Mouse (Mus musculus) lung, embryonic 16.5 days (tissue): Measurements from ENCODE around the gene Crabp1. TPM values are rescaled to one million over a fixed set of nuclear protein-coding genes. Genes with fewer than 3 reads are reported as not detected.

Source experiments
- ATAC-seq: fragments of 200-750 bp; cut with Nextera tagmentation; 2 replicates; pipeline ENCODE4 v1.8.0; 2017; ENCODE audit warnings: low read depth, mild to moderate bottlenecking, moderate library complexity
- H3K27ac ChIP-seq: fragments of 300-500 bp; sonication (generic); 2 replicates; pipeline ENCODE4 v1.5.1; 2014; ENCODE audit warnings: mild to moderate bottlenecking, control low read depth, low read length
- H3K27me3 ChIP-seq: fragments of 300-500 bp; sonication (generic); 2 replicates; pipeline ENCODE4 v1.6.1; 2014; ENCODE audit warnings: low read depth, low read length, mixed read lengths; ENCODE audit not compliant: control insufficient read depth, insufficient read depth
- H3K36me3 ChIP-seq: fragments of 300-500 bp; sonication (generic); 2 replicates; pipeline ENCODE4 v1.6.1; 2014; ENCODE audit warnings: low read length; ENCODE audit not compliant: control insufficient read depth, insufficient read depth
- H3K4me1 ChIP-seq: fragments of 300-500 bp; sonication (generic); replicated peaks from 2 replicates; pipeline ENCODE4 v1.6.1; 2014; ENCODE audit warnings: low read length, mixed read lengths; ENCODE audit not compliant: control insufficient read depth, insufficient read depth
- H3K4me2 ChIP-seq: fragments of 300-500 bp; sonication (generic); 2 replicates; pipeline ENCODE4 v1.6.1; 2014; ENCODE audit warnings: low read depth, low read length, control low read depth
- H3K4me3 ChIP-seq: fragments of 300-500 bp; sonication (generic); 2 replicates; pipeline ENCODE4 v1.5.1; 2014; ENCODE audit warnings: mild to moderate bottlenecking, low read length, control low read depth
- H3K9ac ChIP-seq: fragments of 300-500 bp; sonication (generic); 2 replicates; pipeline ENCODE4 v1.6.1; 2014; ENCODE audit warnings: low read length, control low read depth
- H3K9me3 ChIP-seq: fragments of 300-500 bp; sonication (generic); 2 replicates; pipeline ENCODE4 v1.6.1; 2016; ENCODE audit warnings: low read length; ENCODE audit not compliant: control insufficient read depth
- WGBS: fragments of 180-500 bp; shearing (Covaris S2); extraction: QIAGEN DNeasy Blood & Tissue Kit; methylation state at CpG from one replicate; pipeline ENCODE4 v1.1.7; 2014; 5-methylcytosine and 5-hydroxymethylcytosine counted together
- polyA plus RNA-seq: library from polyadenylated mRNA; unstranded; fragments of >200 nt; fragmentation: Nextera tagmentation; extraction: Ambion mirVana; gene quantifications from 2 replicates; pipeline ENCODE4 v1.2.1, GENCODE M21; 2015

Crabp1 gene
- polyA plus RNA-seq, 1 experiment from 2014 or later, result 14.9 TPM

- Histone ChIP-seq H3K9me3 (no peaks in the 10 kb centered on the region), H3K36me3 (no peaks in the 10 kb centered on the region), H3K9ac (no peak overlapping the region), H3K27ac (no peak overlapping the region), H3K4me2 (no peak overlapping the region), H3K27me3 (no peaks in the 10 kb centered on the region), H3K4me3 (no peak overlapping the region), H3K4me1 (peaks cover 3% of the 10 kb centered on the region; the same call in 1 of the 2 replicates)
- ATAC-seq, result peak; percentile 64; the same call in 1 of the 2 replicates
- WGBS, result 15% methylated on average over 8 of the region's 8 CpGs
These were observed 23.2 kb downstream of the Crabp1 start for GRCm38 (mm10) chr9:54787760-54788159.

- peaks cover 3% of the 10 kb centered on the region; the same call in 1 of the 2 replicates for H3K4me1 ChIP-seq
- no peak overlapping the region for H3K9ac ChIP-seq
- WGBS, result 36% methylated on average over 5 of the region's 5 CpGs
- no peak overlapping the region for H3K27ac ChIP-seq
- no peak overlapping the region for H3K4me3 ChIP-seq
- no peak for ATAC-seq
- no peaks in the 10 kb centered on the region for H3K36me3 ChIP-seq
- H3K27me3 ChIP-seq, result no peaks in the 10 kb centered on the region
- no peak overlapping the region for H3K4me2 ChIP-seq
- H3K9me3 ChIP-seq, result no peaks in the 10 kb centered on the region
These were observed 25.7 kb downstream of the Crabp1 start for GRCm38 (mm10) chr9:54790271-54790670.

GRCm38 (mm10) chr9:54801460-54801961 is 37.0 kb downstream of the Crabp1 start:
- ATAC-seq, result no peak
- Histone ChIP-seq H3K36me3 (no peaks in the 10 kb centered on the region), H3K9ac (no peak overlapping the region), H3K9me3 (no peaks in the 10 kb centered on the region), H3K27ac (no peak overlapping the region), H3K4me1 (no peaks in the 10 kb centered on the region), H3K4me2 (no peak overlapping the region), H3K4me3 (no peak overlapping the region), H3K27me3 (no peaks in the 10 kb centered on the region; the same call in 1 of the 2 replicates)
- WGBS, result 37% methylated on average over 10 of the region's 10 CpGs

GRCm38 (mm10) chr9:54802749-54803679 is 38.5 kb downstream of the Crabp1 start:
- H3K9me3 ChIP-seq, result no peaks in the 10 kb centered on the region
- no peak overlapping the region for H3K4me2 ChIP-seq
- no peaks in the 10 kb centered on the region for H3K4me1 ChIP-seq
- no peak overlapping the region for H3K4me3 ChIP-seq
- H3K9ac ChIP-seq, result no peak overlapping the region
- no peaks in the 10 kb centered on the region; the same call in 1 of the 2 replicates for H3K27me3 ChIP-seq
- ATAC-seq, result no peak
- H3K36me3 ChIP-seq, result no peaks in the 10 kb centered on the region
- WGBS, result 62% methylated on average over 6 of the region's 6 CpGs
- H3K27ac ChIP-seq, result no peak overlapping the region

GRCm38 (mm10) chr9:54804351-54804750 is 39.8 kb downstream of the Crabp1 start:
- Histone ChIP-seq H3K27me3 (no peaks in the 10 kb centered on the region), H3K36me3 (no peaks in the 10 kb centered on the region), H3K4me1 (no peaks in the 10 kb centered on the region), H3K27ac (no peak overlapping the region), H3K9me3 (no peaks in the 10 kb centered on the region), H3K4me3 (no peak overlapping the region), H3K9ac (no peak overlapping the region), H3K4me2 (no peak overlapping the region)
- ATAC-seq, result no peak
- WGBS, result 58% methylated on average over 5 of the region's 5 CpGs

GRCm38 (mm10) chr9:54807761-54808160 is 43.2 kb downstream of the Crabp1 start:
- Histone ChIP-seq H3K4me2 (no peak overlapping the region), H3K4me1 (no peaks in the 10 kb centered on the region), H3K27ac (no peak overlapping the region), H3K9ac (no peak overlapping the region), H3K36me3 (no peaks in the 10 kb centered on the region), H3K9me3 (no peaks in the 10 kb centered on the region), H3K27me3 (no peaks in the 10 kb centered on the region; the same call in 1 of the 2 replicates), H3K4me3 (no peak overlapping the region)
- ATAC-seq, result no peak
- WGBS, result 53% methylated on average over 4 of the region's 4 CpGs

GRCm38 (mm10) chr9:54809953-54810352 is 45.4 kb downstream of the Crabp1 start:
- WGBS, result 22% methylated on average over 4 of the region's 4 CpGs
- Histone ChIP-seq H3K27ac (no peak overlapping the region), H3K36me3 (no peaks in the 10 kb centered on the region), H3K9me3 (no peaks in the 10 kb centered on the region), H3K27me3 (no peaks in the 10 kb centered on the region; the same call in 1 of the 2 replicates), H3K9ac (no peak overlapping the region), H3K4me1 (no peaks in the 10 kb centered on the region), H3K4me3 (no peak overlapping the region), H3K4me2 (no peak overlapping the region)
- ATAC-seq, result no peak

- Histone ChIP-seq H3K27ac (no peak overlapping the region), H3K4me1 (no peaks in the 10 kb centered on the region), H3K36me3 (no peaks in the 10 kb centered on the region), H3K4me3 (no peak overlapping the region), H3K9ac (no peak overlapping the region), H3K4me2 (no peak overlapping the region), H3K27me3 (no peaks in the 10 kb centered on the region), H3K9me3 (no peaks in the 10 kb centered on the region)
- ATAC-seq, result no peak
- WGBS, result 57% methylated on average over 10 of the region's 10 CpGs
These were observed 52.1 kb downstream of the Crabp1 start for GRCm38 (mm10) chr9:54816508-54817201.

GRCm38 (mm10) chr9:54821442-54822100 is 57.0 kb downstream of the Crabp1 start:
- H3K9ac ChIP-seq, result no peak overlapping the region
- H3K4me2 ChIP-seq, result no peak overlapping the region
- no peaks in the 10 kb centered on the region for H3K4me1 ChIP-seq
- no peaks in the 10 kb centered on the region for H3K9me3 ChIP-seq
- H3K4me3 ChIP-seq, result no peak overlapping the region
- no peaks in the 10 kb centered on the region for H3K36me3 ChIP-seq
- peak; percentile 71 for ATAC-seq
- H3K27me3 ChIP-seq, result no peaks in the 10 kb centered on the region
- 57% methylated on average over 5 of the region's 5 CpGs for WGBS
- H3K27ac ChIP-seq, result no peak overlapping the region
